Mouse (Mus musculus) activated CD4-positive, CD25-positive, alpha-beta regulatory T cell, adult 4 months (primary cell): ENCODE results near the gene Clstn1. TPM values are rescaled to one million over a fixed set of nuclear protein-coding genes. Genes with fewer than 3 reads are reported as not detected.

Experiments
- ATAC-seq: one replicate; pipeline ENCODE4 v1.8.0; 2017
- polyA plus RNA-seq, 2 experiments: library from polyadenylated mRNA; unstranded; fragments of 100-300 nt; shearing (Covaris generic); gene quantifications; one replicate each; pipeline ENCODE4 v1.2.1; 2017

Clstn1 gene
- polyA plus RNA-seq: 1 to 10 TPM; 4.8 to 4.9 TPM

- ATAC-seq: peak; percentile 39
These were observed at the start of gene Clstn1 for GRCm38 (mm10) chr4:149586044-149586782. Gene Clstn1 (plus strand): TSS chr4:149586468.

DNA sequence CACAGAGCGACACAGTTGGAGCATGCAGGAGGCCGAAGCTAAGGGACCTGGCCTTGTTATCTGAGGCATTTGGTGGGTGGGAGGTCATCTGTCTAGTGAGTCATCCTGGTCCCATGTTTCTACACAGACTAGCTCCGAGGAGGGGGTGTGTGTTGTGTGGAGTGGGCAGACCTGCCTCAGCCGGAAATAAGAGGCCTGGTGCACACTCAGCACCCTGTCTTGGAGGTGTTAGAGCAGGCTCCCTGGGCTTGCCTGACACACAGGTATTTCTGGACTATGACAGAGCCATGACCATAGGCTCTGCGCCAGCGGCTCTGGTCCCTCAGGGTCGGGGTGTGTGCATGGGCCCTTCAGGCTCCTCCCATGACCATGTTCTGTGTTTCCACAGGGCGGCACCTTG is 46.8 kb upstream of the Clstn1 start:
- ATAC-seq: no peak

DNA sequence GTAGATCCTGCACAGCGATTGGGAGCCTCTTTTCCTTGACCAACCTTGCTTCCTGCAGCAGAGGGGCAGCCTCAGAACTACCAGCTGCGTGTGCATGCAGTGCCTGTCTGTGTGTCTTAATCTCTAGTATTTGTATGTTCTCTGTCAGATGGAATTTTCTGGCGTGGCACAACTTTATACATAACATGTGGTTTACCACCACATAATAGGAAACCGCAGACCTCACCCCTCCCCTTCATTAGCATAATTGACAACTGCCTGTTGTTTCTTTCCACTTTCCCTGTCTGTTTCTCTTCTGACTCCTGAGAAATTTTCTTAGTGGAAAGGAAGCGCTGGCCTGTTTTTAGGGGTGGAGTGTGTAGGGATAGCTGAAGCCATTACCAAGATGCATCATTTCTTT is 44.3 kb upstream of the Clstn1 start:
- peak; percentile 53 for ATAC-seq

DNA sequence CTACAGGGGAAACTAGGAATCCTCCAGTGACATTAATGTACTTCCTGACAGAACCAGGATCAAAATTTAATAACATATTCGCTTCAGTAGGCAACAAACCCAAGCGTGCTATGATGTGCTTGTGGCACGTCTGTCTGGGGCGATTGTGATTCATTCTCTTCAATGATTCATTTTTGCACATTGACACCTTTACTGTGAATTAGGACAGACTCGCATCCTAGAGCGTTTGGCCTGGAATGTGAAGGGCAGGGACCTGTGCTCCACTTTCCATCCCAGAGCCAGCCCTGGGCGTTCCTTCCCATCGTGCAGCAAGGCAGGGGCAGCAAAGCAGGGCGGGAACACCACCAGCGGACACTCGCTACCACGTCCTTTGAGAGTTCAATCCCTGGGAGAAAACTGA is 43.8 kb upstream of the Clstn1 start:
- ATAC-seq: no peak

GRCm38 (mm10) chr4:149542927-149543553 is 43.2 kb upstream of the Clstn1 start:
- peak; percentile 66 for ATAC-seq

GRCm38 (mm10) chr4:149544892-149545291 is 41.4 kb upstream of the Clstn1 start:
- no peak for ATAC-seq

- no peak for ATAC-seq
These were observed 39.3 kb upstream of the Clstn1 start for GRCm38 (mm10) chr4:149546797-149547444.

- ATAC-seq: no peak
These were observed 38.7 kb upstream of the Clstn1 start for GRCm38 (mm10) chr4:149547523-149547922.

DNA sequence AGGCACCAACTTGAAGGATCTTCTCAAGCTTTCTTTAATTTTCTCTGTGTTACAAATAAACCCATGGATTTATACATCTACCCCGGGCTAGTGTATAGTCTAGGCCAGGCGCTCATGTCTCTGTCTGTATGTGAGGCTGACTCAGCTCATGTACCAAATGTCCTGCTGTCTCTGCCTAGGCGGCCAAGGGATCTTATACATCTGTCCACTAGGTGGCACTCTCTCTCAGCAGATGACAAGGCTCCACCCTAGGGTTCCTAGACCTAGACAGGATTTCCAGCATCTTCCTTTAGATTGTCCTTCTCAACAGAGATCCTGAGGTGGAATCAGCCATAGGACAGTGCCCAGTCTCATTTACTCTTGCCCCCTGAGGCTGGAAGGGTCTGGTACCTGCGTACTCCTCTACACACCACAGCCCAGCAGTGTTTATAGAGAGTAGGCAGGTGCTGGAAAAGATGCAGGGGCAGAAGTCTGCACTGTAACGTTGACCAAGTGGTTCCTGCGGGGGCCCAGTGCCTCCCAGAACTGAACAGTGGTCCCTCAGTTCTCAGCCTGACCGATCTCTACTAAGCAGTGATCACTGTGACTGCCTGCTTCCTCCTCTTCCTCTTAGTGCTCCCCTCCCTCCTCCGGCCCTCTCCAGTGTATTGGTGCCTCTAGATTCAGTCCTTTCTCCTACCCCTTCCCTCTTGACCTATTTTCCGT is 36.9 kb upstream of the Clstn1 start:
- peak; percentile 61 for ATAC-seq

- no peak for ATAC-seq
These were observed 35.4 kb upstream of the Clstn1 start for GRCm38 (mm10) chr4:149550866-149551265.

DNA sequence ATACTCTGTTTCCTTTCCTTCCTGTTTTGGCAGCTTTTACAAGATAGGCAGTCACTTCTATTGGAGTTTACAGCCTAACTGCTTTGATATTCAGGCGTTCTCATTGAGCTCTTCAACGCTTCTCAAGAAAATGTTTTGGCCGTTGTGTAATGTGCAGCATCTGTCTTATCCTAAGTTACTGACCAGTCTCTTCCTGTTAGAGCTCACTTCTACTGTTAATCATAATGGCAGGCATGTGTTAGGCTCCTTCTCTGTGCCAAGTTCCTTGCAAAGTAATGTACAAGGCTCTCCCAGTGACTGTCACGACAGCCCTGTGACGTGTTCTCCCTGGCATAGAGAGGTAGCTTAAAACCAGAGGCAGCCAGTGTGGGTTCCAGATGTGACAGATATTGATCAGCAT is 34.6 kb upstream of the Clstn1 start:
- ATAC-seq: no peak

DNA sequence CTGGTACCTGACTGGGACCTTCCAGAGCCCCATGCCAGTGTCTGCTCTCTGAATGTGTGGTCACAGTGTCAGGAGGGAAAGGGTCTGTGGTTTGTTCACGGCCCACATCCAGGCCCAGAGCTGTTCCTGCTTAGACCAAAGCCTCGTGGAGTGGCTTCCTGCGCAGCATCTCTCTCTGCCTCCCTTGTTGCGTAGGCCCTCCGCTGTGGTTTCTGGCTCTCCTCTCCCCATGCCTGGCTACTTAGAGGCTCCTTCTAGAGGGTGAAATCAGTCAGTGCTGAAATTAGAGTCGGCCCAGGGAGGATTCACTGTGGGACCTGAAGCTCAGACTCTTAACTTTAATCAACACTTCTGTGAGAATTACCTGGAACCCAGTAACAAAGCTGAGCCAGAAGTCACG is 32.4 kb upstream of the Clstn1 start:
- ATAC-seq: no peak

- no peak for ATAC-seq
These were observed 30.2 kb upstream of the Clstn1 start for GRCm38 (mm10) chr4:149556111-149556510.

DNA sequence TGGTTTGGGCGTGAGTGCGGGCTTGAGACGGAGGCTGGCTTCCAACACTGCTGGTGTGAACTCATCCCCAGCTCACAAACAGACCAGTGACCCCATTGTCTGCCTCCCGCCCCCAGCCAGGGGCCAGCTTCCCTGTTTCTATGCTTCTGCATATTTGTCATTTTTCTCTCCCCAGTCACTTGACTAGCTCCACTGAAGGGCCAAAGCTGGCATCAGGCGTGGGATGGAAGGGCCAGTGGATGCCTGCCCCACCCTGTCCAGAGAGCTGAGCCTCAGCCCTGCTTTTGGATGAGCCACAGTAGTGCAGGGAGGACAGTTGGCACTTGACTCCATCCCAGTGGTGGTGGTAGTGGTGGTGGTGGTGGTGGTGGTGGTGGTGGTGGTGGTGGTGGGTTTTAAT is 28.4 kb upstream of the Clstn1 start:
- ATAC-seq: no peak

- ATAC-seq: no peak
These were observed 27.9 kb upstream of the Clstn1 start for GRCm38 (mm10) chr4:149558389-149558788.

DNA sequence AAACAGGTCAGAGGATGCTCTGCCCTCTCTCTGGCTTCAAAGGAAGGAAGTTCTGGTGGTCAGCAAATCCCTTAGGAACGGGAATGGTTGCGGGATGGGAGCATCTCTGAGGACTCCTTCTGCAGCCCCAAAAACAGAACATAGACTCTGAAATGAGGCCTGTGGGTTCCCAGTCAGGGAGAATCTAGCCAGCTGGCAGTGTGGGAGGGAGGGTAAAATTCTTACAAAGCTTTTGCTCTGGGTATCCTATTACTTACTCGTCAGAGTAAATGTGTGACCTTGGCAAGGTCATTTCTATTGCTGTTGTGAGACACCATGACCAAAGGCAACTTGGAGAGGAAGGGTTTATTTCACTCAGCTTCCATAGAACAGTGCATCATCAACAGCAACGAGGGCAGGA is 24.9 kb upstream of the Clstn1 start:
- ATAC-seq: no peak

GRCm38 (mm10) chr4:149561986-149562904 is 24.0 kb upstream of the Clstn1 start:
- peak; percentile 90 for ATAC-seq

DNA sequence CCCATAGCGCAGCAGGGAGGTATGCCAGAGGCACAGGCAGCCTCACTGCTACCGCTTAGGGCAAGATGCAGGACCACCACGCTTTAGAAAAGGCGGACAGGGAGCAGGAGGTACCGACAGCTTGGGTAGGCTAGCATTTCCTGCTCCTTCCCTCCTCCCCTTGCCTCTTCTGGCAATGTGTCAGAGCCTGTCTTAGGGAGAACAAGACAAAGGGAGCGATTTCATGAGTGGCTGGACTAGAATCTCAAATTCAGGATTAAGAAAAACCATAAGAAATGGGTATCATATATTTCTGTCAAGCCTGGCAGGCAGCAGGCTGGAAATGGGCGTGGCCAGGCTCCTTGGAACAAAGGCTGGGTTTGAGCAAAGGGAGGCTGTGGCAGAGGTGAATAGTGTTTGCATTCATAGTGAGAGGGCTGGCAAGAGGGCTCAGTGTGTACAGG is 23.3 kb upstream of the Clstn1 start:
- ATAC-seq: no peak

GRCm38 (mm10) chr4:149563941-149564361 is 22.3 kb upstream of the Clstn1 start:
- ATAC-seq: no peak

DNA sequence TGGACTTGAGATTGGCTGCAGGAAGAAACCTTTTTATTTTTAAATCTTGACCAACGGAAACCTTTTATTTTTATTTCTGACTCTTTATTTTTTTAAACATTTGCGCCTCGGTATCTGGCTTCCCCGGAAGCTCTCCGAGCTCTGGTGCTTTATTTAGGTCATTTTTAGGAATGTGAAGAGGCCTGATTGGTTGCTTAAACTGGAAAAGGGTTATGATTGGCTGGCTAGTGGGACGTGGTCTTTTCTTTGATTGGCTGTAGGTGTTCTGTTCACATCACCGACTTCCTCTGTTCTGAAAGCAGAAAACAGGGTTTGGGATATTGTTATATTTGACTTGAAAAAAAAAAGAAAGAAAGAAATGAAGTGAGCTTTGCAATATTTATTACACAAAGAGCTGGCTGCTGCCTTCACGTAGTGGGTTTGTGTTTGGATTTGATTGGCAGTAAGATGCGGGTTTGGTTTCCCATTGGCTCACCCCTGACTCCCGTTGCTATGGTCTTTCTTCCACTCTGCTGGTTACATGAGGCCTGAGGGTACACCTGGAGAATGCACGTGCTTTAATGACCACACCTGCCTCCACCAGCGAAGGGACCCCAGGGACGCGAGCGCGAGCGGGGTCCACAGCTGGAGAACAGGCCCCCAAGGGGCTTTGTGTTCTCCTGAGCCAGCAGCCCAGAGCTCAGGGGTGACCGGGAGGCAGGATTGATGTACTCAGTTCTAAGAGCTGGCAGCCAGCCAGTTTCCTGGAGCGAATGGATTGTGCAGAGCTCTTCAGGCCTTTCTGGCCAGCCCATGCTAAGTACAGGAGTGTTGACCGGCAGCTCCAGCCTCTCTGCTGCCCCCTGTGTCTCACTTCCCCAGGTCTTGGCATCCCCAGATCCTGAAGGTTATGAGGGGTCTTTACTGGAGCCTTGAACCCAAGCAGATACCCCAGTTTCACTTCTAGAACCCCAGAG is 21.5 kb upstream of the Clstn1 start:
- ATAC-seq: no peak
